Mouse (Mus musculus) ZHBTc4 (cell line): ENCODE measurements around the gene Chrm1.
"Not testable (repeated sequence)": the region's sequence is repeated elsewhere in the genome, so short reads cannot be mapped to it uniquely, and the experiment has no call there.

ENCODE experiments used
- DNase-seq: peaks from one replicate; pipeline ENCODE4 v3.0.0-alpha.2; 2011; ENCODE audit warnings: low read depth, low spot score

Chrm1 gene

DNA sequence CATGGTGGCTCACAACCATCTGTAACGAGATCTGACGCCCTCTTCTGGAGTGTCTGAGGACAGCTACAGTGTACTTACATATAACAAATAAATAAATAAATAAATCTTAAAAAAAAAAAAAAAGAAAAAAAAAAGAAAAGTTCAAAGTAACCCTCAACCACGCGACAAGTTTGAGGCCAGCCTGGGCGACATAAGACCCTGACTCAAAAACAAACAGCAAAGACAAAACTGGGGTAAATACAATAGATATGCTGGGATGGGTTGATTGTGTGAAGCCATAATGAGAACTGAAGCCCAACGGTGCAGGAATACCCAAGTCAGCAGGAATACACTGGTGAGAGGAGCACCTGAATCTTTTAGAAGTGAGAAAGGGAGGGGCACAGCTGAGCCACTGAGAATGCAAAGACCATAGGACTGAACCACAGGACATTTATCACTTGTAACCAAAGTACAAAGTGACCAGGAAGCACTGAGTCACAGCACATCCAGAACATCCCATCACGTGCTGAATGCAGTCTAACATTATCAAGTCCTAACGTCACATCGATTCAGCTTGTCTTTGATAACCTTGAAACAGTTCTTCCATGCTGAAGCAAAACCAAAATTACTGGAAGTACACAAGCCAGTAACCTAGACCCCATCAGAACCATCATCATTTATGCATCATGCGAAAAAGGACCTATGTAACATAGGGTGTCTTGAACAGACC lies 53.3 kb downstream of the Chrm1 start:
- DNase-seq, result no peak

DNA sequence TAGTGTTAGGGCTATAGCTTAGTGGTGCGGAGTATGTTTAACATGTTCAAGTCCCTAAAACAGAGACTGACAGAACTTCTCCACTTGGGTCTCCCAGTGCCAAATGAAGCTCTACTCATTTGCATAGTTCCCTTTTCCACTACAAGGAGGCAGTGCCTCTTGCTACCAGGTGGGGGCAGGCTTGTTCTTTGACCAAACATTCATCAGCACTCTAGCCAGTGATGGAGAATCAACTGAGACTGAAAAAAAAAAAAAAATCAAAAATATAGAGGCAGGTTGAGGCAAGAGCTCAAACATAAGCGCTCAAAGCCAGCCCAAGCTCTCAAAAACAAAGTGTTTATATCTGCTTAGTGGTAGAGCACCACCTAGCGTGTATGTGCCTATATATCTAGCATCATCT lies 54.8 kb downstream of the Chrm1 start:
- peak; percentile 85 for DNase-seq

- DNase-seq, result not testable (repeated sequence)
These were observed 55.4 kb downstream of the Chrm1 start for GRCm38 (mm10) chr19:8719037-8719436.

DNA sequence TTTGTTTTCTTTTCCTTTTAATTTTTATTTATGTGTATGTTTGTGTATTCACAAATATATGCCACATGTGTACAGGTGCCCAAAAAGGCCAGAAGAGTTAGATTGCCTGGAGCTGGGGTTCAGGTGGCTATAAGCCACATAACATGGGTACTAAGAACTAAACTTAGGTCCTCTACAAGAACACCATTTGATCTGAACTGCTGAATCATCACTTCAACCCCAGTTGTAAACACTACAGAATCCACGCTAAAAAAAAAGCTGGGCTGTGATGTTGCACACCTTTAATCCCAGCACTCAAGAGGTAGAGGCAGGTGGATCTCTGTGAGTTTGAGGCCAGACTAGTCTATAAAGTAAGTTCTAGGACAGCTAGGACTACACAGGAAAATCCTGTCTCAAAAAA lies 57.8 kb downstream of the Chrm1 start:
- no peak for DNase-seq

DNA sequence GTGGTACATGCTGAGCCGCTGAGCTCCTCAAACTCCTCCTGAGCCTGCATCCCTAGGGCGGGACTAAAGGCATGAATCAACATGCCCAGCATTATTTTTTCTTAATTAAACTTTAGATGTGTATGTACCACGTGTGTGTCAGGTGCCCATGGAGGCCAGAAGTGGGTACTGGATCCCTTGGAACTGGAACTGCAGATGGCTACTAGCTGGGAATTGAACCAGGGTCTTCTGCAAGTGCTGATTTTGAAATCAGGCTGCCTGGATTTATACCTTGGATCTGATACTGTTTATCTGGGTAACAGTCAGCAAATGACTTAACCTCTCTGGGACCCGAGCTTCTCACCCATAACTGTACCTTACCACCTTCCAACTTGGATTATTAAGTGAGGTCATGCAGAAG lies 58.4 kb downstream of the Chrm1 start:
- DNase-seq, result no peak

- DNase-seq, result no peak
These were observed 58.9 kb downstream of the Chrm1 start for GRCm38 (mm10) chr19:8722559-8722906.

DNA sequence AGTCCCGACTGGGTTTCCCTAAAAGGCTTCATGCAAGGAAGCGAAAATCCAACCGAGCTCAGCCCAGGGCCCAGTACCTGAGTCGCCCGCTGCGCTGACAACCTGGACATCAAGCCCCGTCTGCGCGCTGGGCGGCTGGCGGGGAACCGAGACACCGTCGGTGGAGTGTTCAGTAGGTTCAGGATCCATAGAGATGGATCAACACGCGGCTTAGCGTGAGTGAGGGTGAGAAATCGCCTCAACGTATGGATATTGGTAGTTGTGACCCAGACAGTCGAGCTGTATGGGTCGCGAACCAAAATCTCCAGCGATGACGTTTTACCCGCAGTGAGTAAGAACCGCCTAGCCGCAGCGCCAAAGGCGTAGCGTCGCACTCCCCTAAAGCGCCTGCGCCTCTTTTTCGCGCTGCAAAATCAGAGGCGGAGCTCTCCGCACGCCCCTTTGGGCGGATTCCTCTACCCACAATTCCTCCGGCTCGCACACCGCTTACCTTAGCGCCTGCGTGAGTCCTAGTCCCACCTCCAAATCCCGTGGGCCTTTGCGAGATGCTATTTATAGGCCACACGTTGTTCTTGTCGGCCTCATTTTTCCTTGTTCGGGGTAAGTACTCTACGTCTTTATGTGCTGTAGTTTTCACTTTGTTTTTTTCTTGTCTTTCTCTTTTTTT lies 59.5 kb downstream of the Chrm1 start, which contains the start of gene Slc3a2:
Slc3a2 (minus strand) TSS at position 463 of the 667 bp plus-strand sequence.
- peak; percentile 99 for DNase-seq

- no peak for DNase-seq
These were observed 60.2 kb downstream of the Chrm1 start for GRCm38 (mm10) chr19:8723574-8724346.

DNA sequence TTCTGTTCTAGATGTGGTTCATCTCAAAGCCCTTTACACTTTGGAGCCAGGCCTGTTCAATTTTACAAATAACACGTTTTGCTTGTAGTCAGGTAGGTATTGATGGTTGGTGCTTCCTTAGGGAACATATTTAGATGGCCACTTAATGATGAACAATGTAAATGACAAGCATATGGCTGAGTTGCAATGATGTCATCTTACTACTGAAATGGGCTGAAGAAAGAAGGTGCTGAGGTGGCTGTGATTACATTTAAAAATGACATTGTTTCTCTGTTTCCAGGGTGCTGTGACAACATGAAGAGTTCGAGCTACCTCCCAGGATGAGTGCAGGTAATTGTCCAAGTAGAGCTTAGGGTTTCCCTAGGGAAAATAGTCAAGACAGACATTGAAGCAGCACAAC lies 60.8 kb downstream of the Chrm1 start:
- DNase-seq, result no peak

DNA sequence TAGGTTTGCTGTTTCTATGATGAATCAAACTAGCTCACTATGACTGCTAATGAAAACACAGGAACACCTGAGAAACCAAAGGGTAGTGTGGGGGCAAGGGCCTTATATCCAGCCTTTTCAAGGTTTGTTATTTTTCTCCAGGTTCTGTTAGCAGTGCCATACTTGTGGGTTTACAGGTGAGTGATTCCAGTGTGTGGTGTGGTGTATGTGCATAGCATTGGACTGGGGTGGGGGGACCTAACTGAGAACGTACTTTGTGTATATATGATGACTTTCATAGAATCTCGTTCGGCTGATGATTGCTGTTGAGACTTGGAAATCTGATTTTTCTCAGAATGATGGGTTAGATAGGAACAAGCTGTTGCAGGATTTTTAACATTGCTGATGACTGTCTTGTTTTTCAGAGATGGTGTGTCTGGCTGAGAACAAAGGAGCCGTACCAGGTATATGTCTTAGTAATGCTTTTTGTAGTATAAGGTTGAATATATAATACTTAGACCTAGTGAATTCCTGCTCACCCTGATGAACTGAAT lies 61.6 kb downstream of the Chrm1 start:
- DNase-seq, result no peak

DNA sequence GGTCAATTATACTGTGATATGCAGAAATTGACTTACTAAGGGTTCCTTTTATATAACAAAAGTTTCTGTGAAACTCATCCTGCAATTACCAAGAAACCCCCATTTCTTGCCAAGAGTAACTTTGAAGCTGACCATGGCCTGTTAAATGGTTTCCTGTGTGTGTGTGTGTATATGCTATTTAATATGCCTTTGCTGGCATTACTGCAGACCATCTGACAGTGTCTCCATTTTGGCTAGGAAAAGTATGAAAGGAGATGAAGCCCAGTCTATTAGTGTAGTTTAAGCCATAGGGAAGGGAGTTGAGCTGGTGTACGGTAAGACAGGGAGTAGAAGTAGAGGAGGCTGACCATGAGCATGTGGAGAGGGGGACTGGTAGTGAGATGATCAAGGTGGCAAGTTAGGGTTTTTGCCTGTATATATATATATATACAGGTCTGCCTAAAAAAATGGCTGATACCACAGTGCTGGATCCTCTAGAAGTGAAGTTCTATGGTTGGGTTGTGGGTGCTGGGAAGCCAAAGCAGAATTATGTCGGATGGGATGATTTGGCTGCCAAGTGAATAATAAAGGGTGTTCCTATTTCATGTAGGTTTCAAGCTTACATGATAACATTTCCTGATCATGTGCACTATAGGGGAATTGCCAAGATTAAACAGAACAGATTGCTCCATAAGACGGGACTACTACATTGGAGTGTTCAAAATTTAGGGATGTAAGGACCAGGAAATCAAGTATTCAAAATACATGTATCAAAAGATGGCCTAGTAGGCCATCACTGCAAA lies 63.2 kb downstream of the Chrm1 start:
- peak; percentile 79 for DNase-seq

DNA sequence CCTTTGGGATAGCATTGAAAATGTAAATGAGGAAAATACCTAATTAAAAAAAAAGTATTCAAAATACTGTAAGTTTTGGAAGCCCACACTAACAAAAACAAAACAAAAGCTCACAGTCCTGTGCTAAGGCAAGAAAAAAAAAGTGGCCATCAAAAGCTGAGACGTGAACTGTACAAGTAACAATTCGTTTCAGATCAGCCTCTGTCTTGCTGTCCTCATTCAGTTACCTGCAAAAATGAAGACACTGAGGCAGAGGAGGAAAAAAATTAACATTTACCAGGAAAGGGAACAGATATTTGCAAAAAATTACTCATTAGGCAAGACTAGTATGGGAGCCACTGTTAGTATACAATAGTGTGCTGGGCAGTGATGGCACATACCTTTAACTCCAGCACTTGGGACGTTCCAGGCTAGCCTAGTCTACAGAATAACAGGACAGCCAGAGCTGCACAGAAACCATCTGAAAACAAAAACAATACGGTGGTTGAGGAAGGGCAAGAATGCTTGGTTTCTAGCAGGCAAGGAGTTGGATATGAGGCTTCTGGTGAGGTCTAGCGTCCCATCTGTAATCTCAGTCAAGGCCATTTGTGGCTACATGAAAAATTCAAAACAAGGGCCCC lies 64.0 kb downstream of the Chrm1 start:
- DNase-seq, result peak; percentile 87

GRCm38 (mm10) chr19:8728335-8729099 lies 64.9 kb downstream of the Chrm1 start:
- peak; percentile 63 for DNase-seq
